Mouse (Mus musculus) hindbrain, embryonic 12.5 days (tissue): Measurements from ENCODE around the gene Tubd1. TPM values are rescaled to one million over a fixed set of nuclear protein-coding genes. Genes with fewer than 3 reads are reported as not detected.

Experiments
- ATAC-seq: fragments of 200-750 bp; cut with Nextera tagmentation; 2 replicates; pipeline ENCODE4 v1.8.0; 2017; ENCODE audit warnings: moderate TSS enrichment; ENCODE audit not compliant: low FRiP score
- H3K27ac ChIP-seq: fragments of 300-500 bp; sonication (generic); 2 replicates; pipeline ENCODE4 v1.5.1; 2016; ENCODE audit warnings: mild to moderate bottlenecking
- H3K27me3 ChIP-seq: fragments of 300-500 bp; sonication (generic); 2 replicates; pipeline ENCODE4 v1.6.1; 2016; ENCODE audit warnings: mild to moderate bottlenecking
- H3K36me3 ChIP-seq: fragments of 300-500 bp; sonication (generic); 2 replicates; pipeline ENCODE4 v1.6.1; 2016; ENCODE audit warnings: mild to moderate bottlenecking
- H3K4me1 ChIP-seq: fragments of 300-500 bp; sonication (generic); 2 replicates; pipeline ENCODE4 v1.6.1; 2016
- H3K4me2 ChIP-seq: fragments of 300-500 bp; sonication (generic); replicated peaks from 2 replicates; pipeline ENCODE4 v1.6.1; 2016; ENCODE audit warnings: mild to moderate bottlenecking
- H3K4me3 ChIP-seq: fragments of 300-500 bp; sonication (generic); 2 replicates; pipeline ENCODE4 v1.5.1; 2016; ENCODE audit warnings: mild to moderate bottlenecking
- H3K9ac ChIP-seq: fragments of 300-500 bp; sonication (generic); 2 replicates; pipeline ENCODE4 v1.6.1; 2016; ENCODE audit warnings: mild to moderate bottlenecking, moderate library complexity
- H3K9me3 ChIP-seq: fragments of 300-500 bp; sonication (generic); replicated peaks from 2 replicates; pipeline ENCODE4 v1.6.1; 2016; ENCODE audit warnings: mild to moderate bottlenecking
- WGBS: fragments of 180-500 bp; shearing (Covaris S2); methylation state at CpG from one replicate; pipeline ENCODE4 v1.1.7; 2016; 5-methylcytosine and 5-hydroxymethylcytosine counted together
- polyA plus RNA-seq: library from polyadenylated mRNA; unstranded; fragments of >200 nt; fragmentation: Nextera tagmentation; extraction: Ambion mirVana; gene quantifications from 2 replicates; pipeline ENCODE4 v1.2.1, GENCODE M21; 2016

The Tubd1 gene
- polyA plus RNA-seq, 1 experiment from 2014 or later, result 9.7 TPM

DNA sequence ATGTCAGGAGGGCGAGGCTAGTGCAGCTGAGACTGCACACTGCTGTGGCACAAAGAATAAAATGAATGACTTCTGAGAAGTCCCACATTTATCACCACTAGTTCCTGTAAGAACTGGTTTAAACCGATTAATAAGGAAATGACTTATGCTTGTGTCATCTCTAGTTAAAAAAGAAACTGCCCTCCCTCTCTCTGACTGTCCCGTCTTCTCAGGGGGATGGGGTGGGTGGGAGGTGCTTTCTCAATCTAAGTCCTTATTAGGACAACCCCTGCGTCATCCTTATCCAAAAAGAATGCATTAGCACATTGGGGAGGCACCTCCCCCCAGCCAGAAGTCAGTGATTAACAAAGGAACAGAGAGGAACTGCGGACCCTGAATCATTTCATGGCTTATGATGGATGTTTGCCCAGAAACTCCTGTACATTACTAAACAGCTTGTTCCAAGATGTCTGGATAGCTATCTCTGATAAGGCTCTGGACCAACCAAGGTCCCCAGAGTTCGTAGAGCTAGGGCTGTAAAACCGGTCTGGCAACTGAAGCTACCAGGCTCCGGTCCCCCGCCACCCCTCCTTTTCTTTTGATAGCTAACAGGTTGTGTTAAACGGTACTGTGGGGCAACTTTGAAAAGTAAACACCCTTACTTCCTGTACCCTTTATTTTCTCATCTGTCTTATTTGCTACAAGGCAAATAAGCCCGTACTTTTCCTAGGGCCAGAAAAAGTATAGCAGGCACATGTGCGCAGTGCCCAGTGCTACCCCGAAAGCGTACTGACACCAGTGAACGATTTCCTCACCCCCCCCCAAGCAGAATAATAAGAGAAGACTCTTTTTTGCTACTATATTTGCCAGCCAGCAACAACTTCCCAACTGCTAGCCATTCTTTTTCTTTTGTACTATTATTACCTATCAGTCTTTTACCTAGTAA, 42.3 kb downstream of the Tubd1 start:
- Histone ChIP-seq H3K36me3 (0 out of 2 replicates have a peak, but pooled peaks cover 2% of the 10 kb centered on the region), H3K4me1 (peaks cover 14% of the 10 kb centered on the region), H3K9ac (peak overlapping the region; percentile 13; the same call in 1 of the 2 replicates), H3K27me3 (no peaks in the 10 kb centered on the region), H3K9me3 (no peaks in the 10 kb centered on the region), H3K27ac (no peak overlapping the region), H3K4me2 (peak overlapping the region; percentile 44), H3K4me3 (peak overlapping the region; percentile 10; the same call in 1 of the 2 replicates)
- 11% methylated on average over 15 of the region's 15 CpGs for WGBS
- ATAC-seq, result no peak

DNA sequence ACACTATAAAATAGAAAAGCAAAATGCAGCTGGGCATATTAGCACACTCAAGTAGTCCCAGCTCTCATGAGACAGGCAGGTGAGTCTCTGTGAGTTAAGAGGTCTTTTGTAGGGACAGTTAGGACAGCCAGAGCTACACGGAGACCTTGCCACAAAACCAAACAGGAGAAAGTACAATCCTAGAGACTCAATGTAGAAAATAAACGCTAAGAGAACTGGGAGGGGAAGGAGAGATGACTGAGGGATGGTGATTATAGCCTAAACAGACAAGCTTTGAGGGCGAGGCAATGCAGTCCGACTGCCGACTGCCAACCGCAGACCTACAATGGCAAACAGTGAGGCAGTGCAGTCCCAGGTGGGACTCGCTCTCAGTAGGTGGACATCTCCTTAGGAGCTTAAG, 43.0 kb downstream of the Tubd1 start:
- H3K27ac ChIP-seq, result no peak overlapping the region

DNA sequence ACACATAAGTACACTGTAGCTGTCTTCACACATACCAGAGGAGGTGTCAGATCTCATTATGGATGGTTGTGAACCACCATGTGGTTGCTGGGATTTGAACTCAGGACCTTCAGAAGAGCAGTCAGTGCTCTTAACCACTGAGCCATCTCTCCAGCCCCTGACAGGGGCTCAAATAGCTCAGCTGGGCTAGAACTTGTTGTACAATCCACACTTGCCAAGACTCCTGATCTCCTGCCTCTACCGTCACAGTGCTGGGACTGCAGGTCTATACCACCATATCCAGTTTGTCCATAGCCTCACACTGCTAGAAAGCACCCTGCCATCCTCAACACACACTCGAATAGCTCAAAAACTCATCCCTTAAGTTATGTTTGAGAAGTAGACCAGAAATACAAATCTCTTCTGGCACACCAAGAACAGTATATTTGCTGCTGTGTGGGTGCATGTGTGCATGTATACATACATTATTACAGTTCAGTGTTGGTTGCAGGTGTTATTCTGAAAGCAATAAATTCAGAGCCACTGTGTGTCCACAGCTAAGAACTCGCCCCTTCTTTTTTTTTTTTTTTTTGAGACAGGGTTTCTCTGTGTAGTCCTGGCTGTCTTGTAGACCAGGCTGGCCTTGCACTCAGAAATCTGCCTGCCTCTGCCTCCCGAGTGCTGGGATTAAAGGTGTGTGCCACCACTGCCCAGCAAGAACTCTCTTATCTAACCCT, 44.0 kb downstream of the Tubd1 start:
- Histone ChIP-seq H3K4me2 (no peak overlapping the region), H3K36me3 (no peaks in the 10 kb centered on the region), H3K9me3 (no peaks in the 10 kb centered on the region), H3K4me1 (peaks cover 18% of the 10 kb centered on the region), H3K27me3 (no peaks in the 10 kb centered on the region), H3K9ac (no peak overlapping the region), H3K27ac (no peak overlapping the region), H3K4me3 (no peak overlapping the region)
- ATAC-seq, result no peak
- 96% methylated on average over 4 of the region's 4 CpGs for WGBS

More for the DNA sequence above, 43.0 kb downstream of the Tubd1 start:
- 40% methylated on average over 7 of the region's 7 CpGs for WGBS
- H3K4me3 ChIP-seq, result no peak overlapping the region
- ATAC-seq, result no peak
- H3K9ac ChIP-seq, result no peak overlapping the region
- H3K4me1 ChIP-seq, result peaks cover 14% of the 10 kb centered on the region
- no peaks in the 10 kb centered on the region for H3K27me3 ChIP-seq
- no peaks in the 10 kb centered on the region for H3K9me3 ChIP-seq
- H3K4me2 ChIP-seq, result no peak overlapping the region
- H3K36me3 ChIP-seq, result no peaks in the 10 kb centered on the region

DNA sequence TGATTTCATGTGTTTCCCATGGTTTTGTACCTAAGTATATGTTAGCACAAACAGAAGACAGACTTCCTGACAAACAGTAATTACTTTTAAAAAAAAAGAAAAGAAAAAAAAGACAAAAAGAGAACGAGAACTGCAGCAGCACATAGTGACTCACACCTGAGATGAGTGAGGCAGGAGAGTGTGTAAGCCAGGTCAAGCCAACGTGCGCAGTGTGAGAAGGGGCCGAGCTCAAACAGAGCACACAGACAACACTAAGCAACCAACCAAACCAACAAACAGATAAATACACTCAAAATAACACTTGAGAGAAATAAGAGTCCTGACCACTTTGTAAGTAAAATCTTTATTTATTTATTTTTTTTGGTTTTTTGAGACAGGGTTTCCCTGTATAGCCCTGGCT, 45.3 kb downstream of the Tubd1 start:
- Histone ChIP-seq H3K9ac (no peak overlapping the region), H3K9me3 (no peaks in the 10 kb centered on the region), H3K27me3 (no peaks in the 10 kb centered on the region), H3K36me3 (no peaks in the 10 kb centered on the region), H3K4me2 (no peak overlapping the region), H3K4me3 (no peak overlapping the region), H3K27ac (no peak overlapping the region), H3K4me1 (peaks cover 21% of the 10 kb centered on the region)
- no peak for ATAC-seq
- 91% methylated on average over 4 of the region's 4 CpGs for WGBS

DNA sequence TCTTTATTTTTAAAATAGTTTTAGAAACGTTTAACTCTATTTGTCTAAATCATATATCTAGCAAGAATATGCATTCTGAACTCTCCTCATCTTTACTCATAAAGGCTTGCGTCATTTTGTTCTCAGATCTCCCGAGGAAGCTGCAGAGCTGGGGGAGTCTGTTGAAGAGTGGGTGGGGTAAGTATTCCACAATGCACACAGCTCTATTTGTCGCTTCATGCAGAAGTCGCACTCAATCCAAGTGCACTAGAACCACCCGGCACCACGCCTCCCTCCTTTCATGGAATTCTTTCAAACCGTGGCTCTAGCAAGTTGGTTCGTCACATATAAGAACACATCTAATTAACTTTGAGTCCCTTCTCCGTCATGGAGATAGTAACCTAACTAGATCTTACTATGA, 45.8 kb downstream of the Tubd1 start:
- H3K4me2 ChIP-seq, result no peak overlapping the region
- no peak for ATAC-seq
- 92% methylated on average over 10 of the region's 10 CpGs for WGBS

DNA sequence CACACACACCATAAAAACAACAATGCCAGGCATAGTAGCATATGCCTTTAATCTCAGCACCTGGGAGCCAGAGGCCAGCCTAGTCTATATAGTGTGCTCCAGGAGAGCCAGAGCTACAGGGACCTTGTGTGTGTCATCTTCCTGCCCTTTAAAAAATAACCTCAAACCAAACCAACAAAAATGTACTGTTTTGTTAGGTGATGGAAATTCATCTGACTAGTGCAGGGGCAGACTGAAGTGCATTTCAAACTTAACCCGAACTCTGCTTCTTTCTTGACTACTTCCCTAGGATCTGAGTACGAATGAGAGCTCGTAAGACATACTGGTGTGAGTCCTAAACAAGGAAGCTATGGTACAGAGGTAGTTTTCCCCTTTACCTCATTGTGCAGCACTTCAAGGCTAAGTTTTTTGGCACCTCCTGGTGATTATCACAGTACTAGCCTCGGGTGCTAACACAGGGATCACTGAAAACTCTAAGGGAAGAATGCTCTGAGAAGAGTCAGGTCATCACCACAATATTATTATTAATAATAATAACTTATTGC, 46.6 kb downstream of the Tubd1 start:
- H3K4me1 ChIP-seq, result peaks cover 21% of the 10 kb centered on the region
- H3K4me3 ChIP-seq, result no peak overlapping the region
- no peak overlapping the region for H3K27ac ChIP-seq
- H3K27me3 ChIP-seq, result no peaks in the 10 kb centered on the region
- no peak for ATAC-seq
- H3K9me3 ChIP-seq, result no peaks in the 10 kb centered on the region
- H3K9ac ChIP-seq, result no peak overlapping the region
- no peak overlapping the region for H3K4me2 ChIP-seq
- 89% methylated on average over 4 of the region's 4 CpGs for WGBS
- H3K36me3 ChIP-seq, result no peaks in the 10 kb centered on the region

More for the DNA sequence above, 45.8 kb downstream of the Tubd1 start:
- Histone ChIP-seq H3K27ac (no peak overlapping the region), H3K36me3 (no peaks in the 10 kb centered on the region), H3K4me1 (peaks cover 21% of the 10 kb centered on the region), H3K9ac (no peak overlapping the region), H3K27me3 (no peaks in the 10 kb centered on the region), H3K4me3 (no peak overlapping the region), H3K9me3 (no peaks in the 10 kb centered on the region)

DNA sequence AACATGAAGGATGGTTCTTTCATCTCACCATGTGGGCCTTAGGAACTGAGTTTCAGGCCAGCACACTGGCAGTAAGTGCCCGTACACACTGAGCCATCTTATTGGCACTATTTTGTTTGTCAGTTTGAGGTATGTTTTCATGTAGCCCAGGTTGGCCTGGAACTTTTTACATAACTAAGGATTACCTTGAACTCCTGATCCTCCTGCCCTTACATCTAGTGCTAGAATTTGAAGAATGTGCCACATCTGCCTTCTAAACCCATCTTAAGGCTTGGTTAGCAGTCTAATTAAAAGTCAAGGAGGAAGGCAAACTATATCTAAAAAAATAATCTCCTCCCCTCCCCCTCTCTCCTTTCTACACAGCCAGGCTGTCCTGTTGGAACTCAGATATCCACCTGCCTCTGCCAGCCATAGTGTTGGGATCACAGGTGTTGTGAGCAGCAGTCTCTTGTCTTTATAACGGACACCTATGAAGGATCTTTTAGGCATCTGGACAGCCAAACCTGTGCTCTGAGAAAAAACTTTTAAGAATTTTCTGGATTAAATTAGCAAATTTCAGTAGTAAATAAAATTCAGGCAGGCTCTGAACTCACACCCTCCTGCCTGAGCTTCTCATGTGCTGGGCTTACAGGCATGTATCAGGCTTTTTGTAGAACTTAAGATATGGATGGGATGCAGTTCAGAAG, 47.3 kb downstream of the Tubd1 start:
- WGBS, result 92% methylated on average over 2 of the region's 2 CpGs

DNA sequence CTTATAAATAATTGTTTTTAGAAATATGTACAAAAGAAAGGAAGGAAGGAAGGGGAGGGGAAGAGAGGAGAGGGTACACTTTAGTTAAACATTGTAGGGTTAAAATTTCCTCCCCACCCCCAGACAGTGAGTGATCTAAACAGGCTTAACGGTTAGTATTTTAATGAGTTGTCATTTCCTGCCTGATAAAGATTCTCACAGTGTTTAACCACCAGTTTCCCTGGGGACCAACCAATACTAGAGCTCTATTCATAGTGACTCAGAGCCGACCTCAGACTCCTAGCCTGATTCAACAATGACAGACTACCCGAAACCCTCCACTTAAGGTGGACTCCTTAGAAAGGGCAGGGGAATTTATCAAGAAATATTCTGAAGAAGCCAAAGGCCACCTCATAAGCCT, 48.2 kb downstream of the Tubd1 start:
- H3K4me2 ChIP-seq, result no peak overlapping the region
- H3K4me1 ChIP-seq, result peaks cover 7% of the 10 kb centered on the region; the same call in 1 of the 2 replicates
- 30% methylated on average over 3 of the region's 3 CpGs for WGBS
- no peak for ATAC-seq
- no peak overlapping the region for H3K27ac ChIP-seq
- H3K9ac ChIP-seq, result no peak overlapping the region
- H3K36me3 ChIP-seq, result no peaks in the 10 kb centered on the region
- H3K27me3 ChIP-seq, result no peaks in the 10 kb centered on the region
- no peak overlapping the region for H3K4me3 ChIP-seq
- H3K9me3 ChIP-seq, result no peaks in the 10 kb centered on the region

More for the DNA sequence above, 47.3 kb downstream of the Tubd1 start:
- Histone ChIP-seq H3K27ac (no peak overlapping the region), H3K9ac (no peak overlapping the region), H3K9me3 (no peaks in the 10 kb centered on the region), H3K4me1 (peaks cover 17% of the 10 kb centered on the region), H3K27me3 (no peaks in the 10 kb centered on the region), H3K4me3 (no peak overlapping the region), H3K4me2 (no peak overlapping the region), H3K36me3 (no peaks in the 10 kb centered on the region)
- no peak for ATAC-seq

DNA sequence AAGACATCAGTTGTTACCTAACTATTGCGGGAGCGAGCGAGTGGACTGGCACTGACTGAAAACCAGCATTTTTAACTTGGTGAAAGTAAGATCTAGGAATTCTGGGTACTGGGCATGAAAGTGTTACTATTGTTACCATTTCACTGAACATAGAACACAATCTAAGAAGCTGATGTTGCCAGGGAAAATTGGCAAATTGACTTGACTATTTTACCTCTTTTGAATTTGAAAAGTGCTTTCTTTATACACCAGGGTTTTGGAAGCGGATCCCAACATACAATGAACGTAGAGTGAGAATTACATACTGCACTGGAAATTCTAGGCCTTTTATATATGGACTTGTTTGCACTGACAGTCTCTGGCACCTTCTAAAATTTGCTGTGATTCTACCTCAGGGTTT, 48.7 kb downstream of the Tubd1 start:
- Histone ChIP-seq H3K9ac (no peak overlapping the region), H3K4me2 (no peak overlapping the region), H3K27ac (no peak overlapping the region), H3K36me3 (no peaks in the 10 kb centered on the region), H3K27me3 (no peaks in the 10 kb centered on the region), H3K9me3 (no peaks in the 10 kb centered on the region), H3K4me3 (no peak overlapping the region), H3K4me1 (peaks cover 7% of the 10 kb centered on the region; the same call in 1 of the 2 replicates)
- ATAC-seq, result no peak
- WGBS, result 89% methylated on average over 5 of the region's 5 CpGs

DNA sequence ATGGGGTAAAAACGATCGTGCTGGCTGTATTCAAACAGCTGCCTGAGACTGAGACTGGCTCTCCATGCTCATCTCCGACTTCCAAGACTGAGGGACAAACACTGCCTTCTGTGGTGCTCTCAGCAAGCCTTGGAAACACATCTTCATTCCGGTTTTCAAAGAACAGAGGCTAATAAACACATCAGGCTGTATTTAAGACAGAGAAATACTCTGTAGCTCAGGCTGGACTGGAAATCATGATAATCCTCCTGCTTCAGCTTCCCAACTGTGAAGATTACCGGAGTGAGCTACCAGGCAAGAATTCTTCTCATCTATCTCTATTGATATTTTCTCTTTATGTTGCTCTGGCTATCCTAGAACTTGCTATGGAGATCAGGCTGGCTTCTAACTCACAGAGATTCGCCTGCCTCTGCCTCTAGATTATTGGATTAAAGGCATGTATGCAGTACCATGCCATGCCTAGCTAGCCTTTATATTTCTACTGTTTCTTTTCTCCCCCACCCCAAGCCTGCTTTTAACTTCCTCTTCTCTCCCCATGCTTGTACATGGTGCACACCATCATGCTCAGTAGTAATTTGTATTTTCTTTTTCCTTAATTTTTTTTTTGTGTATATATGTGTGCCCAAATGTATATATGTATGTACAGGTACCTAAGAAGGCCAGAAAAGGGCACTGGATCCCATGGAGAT, 49.5 kb downstream of the Tubd1 start:
- Histone ChIP-seq H3K27me3 (no peaks in the 10 kb centered on the region), H3K4me2 (no peak overlapping the region), H3K4me3 (no peak overlapping the region), H3K9ac (no peak overlapping the region), H3K27ac (no peak overlapping the region), H3K9me3 (no peaks in the 10 kb centered on the region), H3K36me3 (no peaks in the 10 kb centered on the region), H3K4me1 (peaks cover 7% of the 10 kb centered on the region; the same call in 1 of the 2 replicates)
- ATAC-seq, result no peak
- 84% methylated on average over 6 of the region's 6 CpGs for WGBS

DNA sequence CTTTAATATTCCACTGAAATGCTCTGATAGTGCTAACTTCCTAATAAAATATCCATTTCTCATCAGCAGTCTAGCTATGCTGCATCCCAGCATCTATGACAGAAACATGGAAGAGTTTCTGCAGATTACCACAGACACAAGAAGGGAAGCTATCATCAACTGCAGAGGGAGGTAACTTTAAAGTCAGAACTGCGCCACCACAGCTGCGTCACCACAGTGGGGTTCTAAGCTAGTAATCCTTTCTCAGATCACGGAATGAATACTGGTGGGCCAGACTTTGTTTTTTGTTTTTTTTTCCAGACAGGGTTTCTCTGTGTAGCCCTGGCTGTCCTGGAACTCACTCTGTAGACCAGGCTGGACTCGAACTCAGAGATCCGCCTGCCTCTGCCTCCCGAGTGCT, 50.6 kb downstream of the Tubd1 start:
- Histone ChIP-seq H3K36me3 (no peaks in the 10 kb centered on the region), H3K4me2 (no peak overlapping the region), H3K4me3 (no peak overlapping the region), H3K27ac (no peak overlapping the region), H3K9me3 (no peaks in the 10 kb centered on the region), H3K4me1 (peaks cover 7% of the 10 kb centered on the region; the same call in 1 of the 2 replicates), H3K9ac (no peak overlapping the region), H3K27me3 (no peaks in the 10 kb centered on the region)
- WGBS, result 94% methylated on average over 6 of the region's 6 CpGs
- ATAC-seq, result no peak
